Mouse (Mus musculus) liver, embryonic 14.5 days (tissue): ENCODE data around the gene Man1a2. TPM values are rescaled to one million over a fixed set of nuclear protein-coding genes. Genes with fewer than 3 reads are reported as not detected.

Experiments
- ATAC-seq: fragments of 200-750 bp; cut with Nextera tagmentation; 2 replicates; pipeline ENCODE4 v1.8.0; 2017; ENCODE audit warnings: moderate number of reproducible peaks, mild to moderate bottlenecking, moderate library complexity; ENCODE audit not compliant: insufficient read depth
- DNase-seq, 3 experiments: peaks; one replicate each; pipeline ENCODE4 v3.0.0-alpha.2; 2012 to 2013; ENCODE audit warnings: low read depth in 3 of 3, low spot score in 3 of 3
- H3K27ac ChIP-seq: fragments of 300-500 bp; sonication (generic); 2 replicates; pipeline ENCODE4 v1.5.1; 2014; ENCODE audit warnings: moderate library complexity, mild to moderate bottlenecking, control low read depth, inconsistent platforms
- H3K27me3 ChIP-seq: fragments of 300-500 bp; sonication (generic); 2 replicates; pipeline ENCODE4 v1.6.1; 2014; ENCODE audit warnings: mild to moderate bottlenecking, low read length, moderate library complexity; ENCODE audit not compliant: control insufficient read depth, insufficient read depth
- H3K36me3 ChIP-seq: fragments of 300-500 bp; sonication (generic); replicated peaks from 2 replicates; pipeline ENCODE4 v1.6.1; 2014; ENCODE audit warnings: low read depth; ENCODE audit not compliant: control insufficient read depth, insufficient read depth
- H3K4me1 ChIP-seq, 2 experiments: fragments of 200-500 bp in 1 of 2; fragments of 300-500 bp in 1 of 2; sonication (generic) in 1 of 2; replicated peaks; 2 replicates each; pipeline ENCODE4 v1.6.1; 2012 to 2014; ENCODE audit warnings: antibody characterized with exemption in 1 of 2, inconsistent platforms in 1 of 2, low read length in 1 of 2; ENCODE audit not compliant: control insufficient read depth in 2 of 2, insufficient read depth in 2 of 2
- H3K4me2 ChIP-seq: fragments of 300-500 bp; sonication (generic); 2 replicates; pipeline ENCODE4 v1.6.1; 2014; ENCODE audit warnings: low read depth, mild to moderate bottlenecking, control low read depth, moderate library complexity
- H3K4me3 ChIP-seq, 2 experiments: fragments of 200-500 bp in 1 of 2; fragments of 300-500 bp in 1 of 2; sonication (generic) in 1 of 2; 2 replicates each; pipeline ENCODE4 v1.5.1; 2012 to 2014; ENCODE audit warnings: low read depth in 2 of 2, low read length in 2 of 2, mild to moderate bottlenecking in 2 of 2, control low read depth in 1 of 2, inconsistent platforms in 1 of 2, moderate library complexity in 1 of 2; ENCODE audit not compliant: insufficient read depth in 1 of 2
- H3K9ac ChIP-seq: fragments of 300-500 bp; sonication (generic); replicated peaks from 2 replicates; pipeline ENCODE4 v1.6.1; 2014; ENCODE audit warnings: mild to moderate bottlenecking, control low read depth, moderate library complexity
- H3K9me3 ChIP-seq: fragments of 300-500 bp; sonication (generic); 2 replicates; pipeline ENCODE4 v1.6.1; 2016; ENCODE audit warnings: low read length, mixed read lengths; ENCODE audit not compliant: control insufficient read depth
- CTCF ChIP-seq: IDR thresholded peaks from 2 replicates; pipeline ENCODE4 v1.5.1; 2016; ENCODE audit warnings: antibody characterized with exemption, low read depth, control low read depth
- EP300 ChIP-seq: IDR thresholded peaks from 2 replicates; pipeline ENCODE4 v1.6.1; 2016; ENCODE audit warnings: antibody characterized with exemption, low read depth
- WGBS: fragments of 180-500 bp; shearing (Covaris S2); extraction: QIAGEN DNeasy Blood & Tissue Kit; methylation state at CpG from one replicate; pipeline ENCODE4 v1.1.7; 2014; ENCODE audit not compliant: insufficient replicate concordance; 5-methylcytosine and 5-hydroxymethylcytosine counted together
- polyA plus RNA-seq, 2 experiments: library from polyadenylated mRNA; depleted of rRNA in 1 of 2; stranded (reverse) in 1 of 2; unstranded in 1 of 2; fragments of >200 nt; fragmentation: Nextera tagmentation in 1 of 2; extraction: Ambion mirVana in 1 of 2; gene quantifications; 2 replicates each; pipeline versions ENCODE4 v1.2.1 to v1.2.3; 2012 to 2014

Man1a2 gene
- polyA plus RNA-seq, 2 experiments: 3.7 to 27.9 TPM

DNA sequence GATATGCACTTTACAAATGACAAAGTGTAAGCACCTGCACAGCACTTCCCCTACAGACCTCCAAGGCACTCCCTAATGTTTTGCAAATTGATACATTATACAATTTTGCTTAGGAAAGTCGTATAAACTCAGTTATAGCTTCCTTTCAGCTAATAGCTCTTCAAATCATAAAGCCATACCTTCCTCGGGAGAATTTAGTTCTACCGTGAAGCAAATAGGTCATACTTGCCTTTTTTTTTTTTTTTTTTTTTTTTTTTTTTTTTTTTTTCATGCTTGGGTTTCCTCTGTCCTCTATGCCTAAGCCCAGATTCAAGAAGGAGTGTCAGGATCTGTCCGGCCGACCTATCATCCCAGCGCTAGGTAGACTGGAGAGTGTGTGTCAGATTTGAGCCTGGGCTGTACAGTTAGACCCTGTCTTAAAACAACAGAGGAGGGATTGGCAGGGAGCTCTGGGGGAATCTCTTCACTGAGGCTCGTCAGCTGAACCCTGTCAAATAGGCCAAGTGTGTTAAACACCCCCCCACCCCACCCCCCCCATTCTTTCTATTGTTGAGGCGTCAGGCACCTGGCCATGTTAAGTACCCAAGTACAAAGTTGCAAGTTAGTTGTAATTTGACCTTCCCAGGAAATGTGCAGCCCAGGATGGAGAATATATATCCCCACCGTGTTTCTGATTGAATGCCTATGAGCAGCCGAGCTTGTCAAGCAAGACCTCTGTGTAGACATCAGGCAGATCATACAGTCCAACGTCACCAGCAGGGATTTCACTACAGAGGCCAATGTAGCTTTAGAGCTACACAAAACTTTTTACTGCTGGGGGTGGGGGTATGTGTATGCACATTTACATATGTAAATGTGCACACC is 28.1 kb upstream of the Man1a2 start:
- WGBS: 70% methylated on average over 11 of the region's 11 CpGs
- no peaks in the 10 kb centered on the region for H3K36me3 ChIP-seq
- peaks cover 0 to 2% of the 10 kb centered on the region in 2 experiments; a peak in 1 of 4 replicates for H3K4me1 ChIP-seq
- H3K4me2 ChIP-seq: no peak overlapping the region
- H3K9ac ChIP-seq: no peak overlapping the region
- TF ChIP-seq CTCF: no peak
- no peak for TF ChIP-seq EP300
- H3K9me3 ChIP-seq: no peaks in the 10 kb centered on the region
- no peak overlapping the region for H3K4me3 ChIP-seq
- H3K27me3 ChIP-seq: no peaks in the 10 kb centered on the region
- DNase-seq (no peak), ATAC-seq (no peak)
- H3K27ac ChIP-seq: no peak overlapping the region

- Histone ChIP-seq H3K4me2 (no peak overlapping the region), H3K4me3 (no peak overlapping the region), H3K4me1 (peaks cover 0 to 2% of the 10 kb centered on the region in 2 experiments; a peak in 1 of 4 replicates), H3K27ac (no peak overlapping the region), H3K9ac (no peak overlapping the region), H3K36me3 (no peaks in the 10 kb centered on the region), H3K27me3 (no peaks in the 10 kb centered on the region), H3K9me3 (no peaks in the 10 kb centered on the region)
- ATAC-seq: no peak
- no peak for DNase-seq
- TF ChIP-seq CTCF: no peak
- no peak for TF ChIP-seq EP300
- 32% methylated on average over 7 of the region's 7 CpGs for WGBS
Observed at GRCm38 (mm10) chr3:100712140-100712539, 26.8 kb upstream of the Man1a2 start.

- Histone ChIP-seq H3K9ac (no peak overlapping the region), H3K4me1 (peaks cover 0 to 4% of the 10 kb centered on the region in 2 experiments; a peak in 2 of 4 replicates), H3K36me3 (no peaks in the 10 kb centered on the region), H3K4me2 (no peak overlapping the region), H3K9me3 (no peaks in the 10 kb centered on the region), H3K27ac (no peak overlapping the region), H3K4me3 (no peak overlapping the region), H3K27me3 (no peaks in the 10 kb centered on the region)
- DNase-seq (no peak), ATAC-seq (no peak)
- 20% methylated on average over 4 of the region's 4 CpGs for WGBS
- TF ChIP-seq CTCF (no peak), EP300 (no peak)
Observed at GRCm38 (mm10) chr3:100711486-100711885, 26.2 kb upstream of the Man1a2 start.

DNA sequence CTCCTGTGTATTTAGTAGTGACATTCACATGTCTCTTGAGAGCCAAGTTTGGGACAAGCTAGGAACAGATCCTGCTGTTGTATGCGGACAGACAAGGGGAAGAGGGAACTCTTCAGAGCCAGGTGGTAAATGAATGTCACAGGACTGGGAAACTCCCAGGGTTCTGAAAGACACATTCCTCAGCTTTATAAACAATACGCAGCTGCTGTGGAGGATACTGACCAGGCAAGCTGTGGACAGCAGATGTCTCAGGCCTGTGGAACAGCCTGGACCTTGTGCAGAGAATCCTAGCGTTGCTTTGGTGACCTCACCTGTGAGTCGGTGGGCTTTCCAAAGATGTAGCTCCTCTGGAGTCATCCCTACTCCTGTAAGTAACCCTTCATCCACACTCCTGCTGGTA is 21.8 kb upstream of the Man1a2 start:
- Histone ChIP-seq H3K4me2 (no peak overlapping the region), H3K9ac (no peak overlapping the region), H3K27ac (no peak overlapping the region), H3K36me3 (no peaks in the 10 kb centered on the region), H3K9me3 (no peaks in the 10 kb centered on the region), H3K4me3 (no peak overlapping the region), H3K27me3 (no peaks in the 10 kb centered on the region), H3K4me1 (peaks cover 0 to 4% of the 10 kb centered on the region in 2 experiments; a peak in 2 of 4 replicates)
- ATAC-seq (no peak), DNase-seq (no peak)
- 60% methylated on average over 4 of the region's 4 CpGs for WGBS
- TF ChIP-seq EP300 (no peak), CTCF (no peak)

DNA sequence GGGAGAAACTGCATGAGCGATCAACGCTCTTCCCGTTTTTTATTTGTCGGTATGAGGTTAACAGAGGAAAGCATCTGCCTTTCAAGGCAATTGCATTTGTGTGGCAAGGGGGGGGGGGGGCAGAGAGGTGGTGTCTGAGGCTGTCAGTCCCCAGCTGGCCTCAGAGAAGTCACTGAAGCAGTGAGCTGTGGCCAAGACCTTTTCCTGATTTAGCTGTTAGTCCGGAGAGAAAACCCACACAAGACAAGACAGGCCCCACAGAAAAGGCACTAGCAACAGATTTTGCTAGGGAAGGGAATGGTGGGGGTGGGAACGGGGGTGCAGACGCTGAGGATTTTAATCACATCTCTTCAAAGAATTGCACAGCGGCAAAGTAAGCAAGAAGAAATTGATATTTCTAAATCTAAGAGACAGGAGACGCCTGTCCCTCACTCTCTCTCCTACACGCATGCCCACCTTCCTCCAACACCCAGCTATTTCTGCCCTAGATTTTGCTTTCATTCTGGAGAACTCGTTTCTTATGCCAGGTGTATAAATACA is 19.9 kb upstream of the Man1a2 start:
- TF ChIP-seq EP300 (no peak), CTCF (no peak)
- Histone ChIP-seq H3K27me3 (no peaks in the 10 kb centered on the region), H3K9ac (no peak overlapping the region), H3K4me3 (no peak overlapping the region), H3K36me3 (no peaks in the 10 kb centered on the region), H3K4me2 (no peak overlapping the region), H3K9me3 (no peaks in the 10 kb centered on the region), H3K4me1 (peaks cover 0 to 2% of the 10 kb centered on the region in 2 experiments; a peak in 1 of 4 replicates), H3K27ac (no peak overlapping the region)
- WGBS: 47% methylated on average over 11 of the region's 11 CpGs
- no peak for DNase-seq
- ATAC-seq: no peak
